Mouse (Mus musculus) small intestine, adult 2 months (tissue): Measurements from ENCODE around the gene Folr2. TPM values are rescaled to one million over a fixed set of nuclear protein-coding genes. Genes with fewer than 3 reads are reported as not detected.

Source experiments
- H3K27ac ChIP-seq: fragments of 200-500 bp; 2 replicates; pipeline ENCODE4 v1.5.1; 2012; ENCODE audit warnings: low read depth, low read length, control low read depth, inconsistent platforms; ENCODE audit not compliant: insufficient read depth
- H3K27me3 ChIP-seq: fragments of 200-500 bp; 2 replicates; pipeline ENCODE4 v1.6.1; 2012; ENCODE audit warnings: mild to moderate bottlenecking, moderate library complexity, low read length, inconsistent platforms; ENCODE audit not compliant: control insufficient read depth, insufficient read depth
- H3K36me3 ChIP-seq: fragments of 200-500 bp; 2 replicates; pipeline ENCODE4 v1.6.1; 2012; ENCODE audit warnings: mild to moderate bottlenecking, low read length, control low read depth, inconsistent platforms; ENCODE audit not compliant: control insufficient read depth, insufficient read depth
- H3K4me1 ChIP-seq: fragments of 200-500 bp; 2 replicates; pipeline ENCODE4 v1.6.1; 2012; ENCODE audit warnings: low read length, inconsistent platforms, mixed read lengths; ENCODE audit not compliant: control insufficient read depth, insufficient read depth, insufficient read length
- H3K4me3 ChIP-seq: fragments of 200-500 bp; 2 replicates; pipeline ENCODE4 v1.5.1; 2012; ENCODE audit warnings: low read depth, mild to moderate bottlenecking, control low read depth, inconsistent platforms, low read length, moderate library complexity
- CTCF ChIP-seq: fragments of 200-500 bp; IDR thresholded peaks from 2 replicates; pipeline ENCODE4 v1.5.1; 2012; ENCODE audit warnings: low read depth, mild to moderate bottlenecking, control low read depth, inconsistent platforms, low read length, moderate library complexity, mixed read lengths; ENCODE audit not compliant: insufficient replicate concordance, insufficient read length; ENCODE audit errors: extremely low read depth
- POLR2A ChIP-seq: fragments of 200-500 bp; IDR thresholded peaks from 2 replicates; pipeline ENCODE4 v1.6.1; 2012; ENCODE audit warnings: low read depth, mild to moderate bottlenecking, control low read depth, inconsistent platforms, low read length, moderate library complexity
- WGBS: fragments of 180-500 bp; shearing (Covaris S2); methylation state at CpG from one replicate; pipeline ENCODE4 v1.1.7; 2018; 5-methylcytosine and 5-hydroxymethylcytosine counted together
- polyA plus RNA-seq: library from polyadenylated mRNA; depleted of rRNA; stranded (reverse); fragments of >200 nt; gene quantifications from 2 replicates; pipeline ENCODE4 v1.2.3, GENCODE M21; 2012

Folr2 gene
- polyA plus RNA-seq, 1 experiment, result 0.52 TPM

DNA sequence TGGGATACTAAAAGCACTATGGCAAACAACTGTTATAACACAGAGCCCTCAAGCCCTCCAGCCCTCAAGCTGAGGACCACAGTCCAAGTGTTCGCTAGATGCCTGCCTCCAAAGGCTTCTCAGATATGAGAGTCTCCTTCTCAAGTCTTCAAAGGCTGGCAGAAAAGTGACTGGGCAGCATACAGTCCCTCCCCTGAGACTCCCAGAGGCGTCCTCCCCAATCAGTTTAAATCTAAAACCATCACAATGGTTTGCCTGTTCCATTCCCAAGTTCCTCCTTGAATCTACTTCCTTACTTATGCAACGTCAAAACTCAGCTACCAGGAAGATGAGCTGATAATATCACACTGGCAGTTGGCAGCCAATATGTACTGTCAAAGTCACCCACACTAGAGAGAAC is 6.4 kb upstream of the Folr2 start, which contains the start of gene Anapc15:
TSS of gene Anapc15 (plus strand) at position 301 of the 400 bp plus-strand sequence.
- no peak for TF ChIP-seq POLR2A
- TF ChIP-seq CTCF, result no peak
- no peak within 1 kb of the TSS for H3K4me3 ChIP-seq
- WGBS, result 52% methylated on average over 3 of the region's 3 CpGs

GRCm38 (mm10) chr7:101862291-101862690 is 5.3 kb upstream of the Folr2 start:
- H3K27ac ChIP-seq, result no peak overlapping the region
- no peak for TF ChIP-seq POLR2A
- no peak for TF ChIP-seq CTCF
- H3K4me1 ChIP-seq, result no peaks in the 10 kb centered on the region; the same call in 1 of the 2 replicates
- H3K36me3 ChIP-seq, result no peaks in the 10 kb centered on the region
- WGBS, result 77% methylated on average over 3 of the region's 3 CpGs
- no peak overlapping the region for H3K4me3 ChIP-seq
- H3K27me3 ChIP-seq, result no peaks in the 10 kb centered on the region

More for the DNA sequence above, 6.4 kb upstream of the Folr2 start, which contains the start of gene Anapc15:
- Histone ChIP-seq H3K36me3 (no peaks in the 10 kb centered on the region), H3K27me3 (no peaks in the 10 kb centered on the region), H3K4me1 (no peaks in the 10 kb centered on the region; the same call in 1 of the 2 replicates), H3K27ac (no peak within 1 kb of the TSS)

GRCm38 (mm10) chr7:101860978-101861377 is 4.0 kb upstream of the Folr2 start:
- no peak for TF ChIP-seq CTCF
- TF ChIP-seq POLR2A, result no peak
- no peak overlapping the region for H3K4me3 ChIP-seq

GRCm38 (mm10) chr7:101858362-101858761 is 1.4 kb upstream of the Folr2 start:
- Histone ChIP-seq H3K4me1 (no peaks in the 10 kb centered on the region; the same call in 1 of the 2 replicates), H3K27ac (no peak overlapping the region), H3K4me3 (no peak overlapping the region), H3K36me3 (no peaks in the 10 kb centered on the region), H3K27me3 (no peaks in the 10 kb centered on the region)
- TF ChIP-seq POLR2A, result no peak
- no peak for TF ChIP-seq CTCF
- 57% methylated on average over 9 of the region's 9 CpGs for WGBS

More at GRCm38 (mm10) chr7:101860978-101861377, 4.0 kb upstream of the Folr2 start:
- H3K4me1 ChIP-seq, result no peaks in the 10 kb centered on the region; the same call in 1 of the 2 replicates
- H3K36me3 ChIP-seq, result no peaks in the 10 kb centered on the region
- H3K27me3 ChIP-seq, result no peaks in the 10 kb centered on the region
- H3K27ac ChIP-seq, result no peak overlapping the region

DNA sequence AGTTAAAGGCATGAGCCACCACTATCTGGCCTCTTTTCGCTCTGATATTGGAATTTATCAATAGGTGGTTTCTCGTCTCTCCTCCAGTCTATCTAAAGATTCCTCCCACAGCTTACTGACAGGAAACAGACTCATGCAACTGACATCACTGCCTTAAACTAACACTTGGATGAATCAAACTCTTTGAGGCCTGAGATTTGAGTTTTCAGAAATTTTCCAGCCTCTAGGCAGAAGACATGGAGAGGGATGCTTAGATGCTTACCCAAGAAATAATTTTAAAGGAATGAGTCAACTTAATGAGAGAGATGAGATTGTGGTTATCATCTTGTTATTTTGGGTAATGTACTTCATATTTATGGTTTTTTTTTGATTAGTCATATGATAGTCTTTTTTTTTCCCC is 3.2 kb downstream of the Folr2 start:
- Histone ChIP-seq H3K36me3 (no peaks in the 10 kb centered on the region), H3K27me3 (no peaks in the 10 kb centered on the region), H3K27ac (no peak overlapping the region), H3K4me3 (no peak overlapping the region), H3K4me1 (no peaks in the 10 kb centered on the region; the same call in 1 of the 2 replicates)
- WGBS, result 82% methylated on average over 2 of the region's 2 CpGs
- no peak for TF ChIP-seq POLR2A
- no peak for TF ChIP-seq CTCF

DNA sequence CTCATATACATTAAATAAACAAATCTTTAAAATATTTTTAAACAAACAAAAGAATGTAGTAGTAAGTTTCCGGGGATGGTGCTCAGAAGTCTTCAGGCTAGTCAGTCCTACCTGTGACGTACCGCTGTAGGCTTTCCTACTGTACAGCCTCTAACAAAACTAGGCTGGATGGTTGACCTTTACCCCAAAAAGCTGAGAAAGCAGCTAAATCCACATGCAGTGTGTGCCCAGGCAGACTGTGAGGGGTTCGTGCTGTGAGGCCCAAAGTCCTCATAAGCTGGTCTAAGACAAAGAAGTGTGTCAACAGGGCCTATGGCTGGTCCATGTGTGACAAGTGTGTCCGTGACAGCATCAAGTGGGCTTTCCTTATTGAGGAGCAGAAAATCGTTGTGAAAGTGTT is 4.1 kb downstream of the Folr2 start:
- Histone ChIP-seq H3K36me3 (no peaks in the 10 kb centered on the region), H3K27me3 (no peaks in the 10 kb centered on the region), H3K27ac (no peak overlapping the region), H3K4me1 (no peaks in the 10 kb centered on the region), H3K4me3 (no peak overlapping the region)
- 83% methylated on average over 6 of the region's 6 CpGs for WGBS
- TF ChIP-seq CTCF (no peak), POLR2A (no peak)

- Histone ChIP-seq H3K4me3 (no peak overlapping the region), H3K27me3 (no peaks in the 10 kb centered on the region), H3K4me1 (no peaks in the 10 kb centered on the region), H3K27ac (no peak overlapping the region), H3K36me3 (no peaks in the 10 kb centered on the region)
- TF ChIP-seq POLR2A (no peak), CTCF (no peak)
- 77% methylated on average over 6 of the region's 6 CpGs for WGBS
Measured at GRCm38 (mm10) chr7:101851689-101852088, 5.3 kb downstream of the Folr2 start.
